Comparison of ENCODE assay signal across 23 mouse cellular contexts in the genomic region with DNA sequence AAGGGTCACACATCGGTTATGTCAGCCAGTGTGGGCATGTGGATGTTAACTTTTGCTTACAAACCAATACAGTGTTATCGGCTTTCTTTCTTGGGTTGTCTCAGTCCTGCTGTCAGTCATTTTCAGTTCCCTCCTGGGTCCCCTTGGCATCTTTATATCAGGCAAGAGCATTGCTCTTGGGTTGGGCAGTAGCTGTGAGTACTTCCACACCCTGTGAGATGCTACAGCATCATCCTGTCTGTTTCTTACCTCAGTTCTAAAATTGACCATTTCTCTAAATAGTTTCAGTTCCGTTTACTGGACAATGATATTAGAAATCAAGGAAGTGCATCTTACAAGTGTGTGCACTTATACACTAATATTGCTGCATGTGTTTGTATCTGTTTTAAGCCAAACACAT.
DNase-seq lines count a peak whose midpoint lies in the region; ATAC-seq and TF ChIP-seq lines count a peak whose summit lies in the region.
"Had no signal": no experiment of that assay in that cellular context is flagged by ENCODE, and none has a peak within 500 bp of the region (broad histone marks: within the 10 kb centered on the region; RNA-seq: fewer than 3 reads in every experiment).

No protein-coding gene starts in this region.

- TF ChIP-seq CTCF in liver, adult 2 months (IDR thresholded peaks at IDR 0.05; ENCODE audit: low read depth, low read length) = no peak
- no peak for TF ChIP-seq CTCF in liver, postnatal 0 days (IDR thresholded peaks at IDR 0.05; ENCODE audit: low read depth)
- TF ChIP-seq CTCF in E14TG2a.4 (conservative IDR thresholded peaks at IDR 0.05; ENCODE audit: low read length) = no peak

- H3K4me2 ChIP-seq in liver, postnatal 0 days (ENCODE audit: low read depth, low read length) = no peak overlapping the region
- H3K4me2 ChIP-seq: forebrain, embryonic 12.5 days; hindbrain, embryonic 13.5 days; limb, embryonic 12.5 days; liver, embryonic 12.5 days had no signal

- no peaks in the 10 kb centered on the region for H3K27me3 ChIP-seq in liver, adult 2 months (ENCODE audit: control insufficient read depth, insufficient read depth, low read length)
- no peaks in the 10 kb centered on the region for H3K27me3 ChIP-seq in liver, postnatal 0 days (ENCODE audit: insufficient read depth, low read length)
- no peaks in the 10 kb centered on the region for H3K27me3 ChIP-seq in E14TG2a.4 (ENCODE audit: insufficient read depth, low read length)
- no peaks in the 10 kb centered on the region for H3K27me3 ChIP-seq in limb, embryonic 10.5 days (ENCODE audit: low read depth, poor library complexity, severe bottlenecking)
- H3K27me3 ChIP-seq: forebrain, embryonic 12.5 days; hindbrain, embryonic 13.5 days; limb, embryonic 12.5 days; liver, embryonic 12.5 days; megakaryocyte, embryonic 14.5 days had no signal

- TF ChIP-seq POLR2A in liver, adult 2 months (IDR thresholded peaks at IDR 0.05; ENCODE audit: extremely low read depth, insufficient read depth, low read length) = no peak

- ATAC-seq in liver, postnatal 0 days = no peak
- ATAC-seq in granulocyte monocyte progenitor cell, adult 5-6 weeks (replicated peaks; ENCODE audit: poor library complexity, severe bottlenecking) = peak; percentile 87
- ATAC-seq: inflammation-experienced regulatory T-cells, adult 6 months had no signal

- H3K4me1 ChIP-seq in liver, adult 2 months (ENCODE audit: control insufficient read depth, insufficient read depth, low read length) = no peaks in the 10 kb centered on the region
- no peaks in the 10 kb centered on the region; the same call in 1 of the 2 replicates for H3K4me1 ChIP-seq in liver, postnatal 0 days (ENCODE audit: insufficient read depth)
- peaks cover 27% of the 10 kb centered on the region for H3K4me1 ChIP-seq in E14TG2a.4 (replicated peaks; ENCODE audit: low read depth, low read length)
- no peaks in the 10 kb centered on the region for H3K4me1 ChIP-seq in limb, embryonic 10.5 days

- H3K4me3 ChIP-seq in liver, adult 2 months (ENCODE audit: insufficient read depth, low read depth, low read length) = no peak overlapping the region
- no peak overlapping the region for H3K4me3 ChIP-seq in liver, postnatal 0 days (ENCODE audit: low read depth, low read length)
- H3K4me3 ChIP-seq in E14TG2a.4 (replicated peaks; ENCODE audit: low read length) = peak overlapping the region; percentile 24; the same call in 1 of the 2 replicates
- H3K4me3 ChIP-seq in limb, embryonic 10.5 days = no peak overlapping the region
- H3K4me3 ChIP-seq: forebrain, embryonic 12.5 days; hindbrain, embryonic 13.5 days; limb, embryonic 12.5 days; liver, embryonic 12.5 days; megakaryocyte, embryonic 14.5 days had no signal

- no peak for TF ChIP-seq EP300 in liver, postnatal 0 days (IDR thresholded peaks at IDR 0.05; ENCODE audit: low read depth)

- H3K27ac ChIP-seq in liver, adult 2 months (replicated peaks; ENCODE audit: insufficient read depth, low read depth, low read length) = no peak overlapping the region
- no peak overlapping the region for H3K27ac ChIP-seq in liver, postnatal 0 days (ENCODE audit: low read depth)
- no peak overlapping the region for H3K27ac ChIP-seq in limb, embryonic 10.5 days
- H3K27ac ChIP-seq: forebrain, embryonic 12.5 days; hindbrain, embryonic 13.5 days; limb, embryonic 12.5 days; liver, embryonic 12.5 days had no signal

- no peaks in the 10 kb centered on the region for H3K79me2 ChIP-seq in liver, adult 2 months (ENCODE audit: control insufficient read depth, insufficient read depth, low read length)

- no peaks in the 10 kb centered on the region for H3K9me3 ChIP-seq in liver, postnatal 0 days (ENCODE audit: low read length)
- H3K9me3 ChIP-seq in E14TG2a.4 (ENCODE audit: low read length) = no peaks in the 10 kb centered on the region
- no peaks in the 10 kb centered on the region for H3K9me3 ChIP-seq in limb, embryonic 10.5 days (replicated peaks)
- H3K9me3 ChIP-seq: forebrain, embryonic 12.5 days; hindbrain, embryonic 13.5 days; limb, embryonic 12.5 days; liver, embryonic 12.5 days; megakaryocyte, embryonic 14.5 days had no signal

- peak; percentile 17 for DNase-seq in liver, adult 2 months (ENCODE audit: extremely low read depth, low read depth, low spot score)
- no peak for DNase-seq in liver, postnatal 0 days
- no peak for DNase-seq in limb, embryonic 10.5 days (ENCODE audit: low spot score)
- DNase-seq in spleen, postnatal 36 days (ENCODE audit: low spot score in 2 of 2) = no peak
- DNase-seq in kidney, postnatal 10 days = no peak
- DNase-seq: adrenal gland, adult 8-10 months; cerebellum, adult 11-12 months; cerebellum, postnatal 10 days; gastrocnemius, postnatal 25 days; heart, postnatal 36 days; kidney, adult 8-10 months; kidney, postnatal 14 days; lung, adult 2 months; lung, postnatal 14 days; right cerebral cortex, postnatal 14 days had no signal

- H3K36me3 ChIP-seq in liver, adult 2 months (ENCODE audit: control insufficient read depth, insufficient read depth, low read length) = no peaks in the 10 kb centered on the region
- H3K36me3 ChIP-seq in liver, postnatal 0 days (replicated peaks; ENCODE audit: insufficient read depth, low read length) = no peaks in the 10 kb centered on the region
- no peaks in the 10 kb centered on the region for H3K36me3 ChIP-seq in E14TG2a.4 (ENCODE audit: insufficient read depth, low read length)
- no peaks in the 10 kb centered on the region for H3K36me3 ChIP-seq in limb, embryonic 10.5 days
- H3K36me3 ChIP-seq: forebrain, embryonic 12.5 days; hindbrain, embryonic 13.5 days; limb, embryonic 12.5 days; liver, embryonic 12.5 days had no signal

- WGBS in liver, adult 2 months = 86% methylated on average over 3 of the region's 3 CpGs
- 81% methylated on average over 3 of the region's 3 CpGs for WGBS in liver, postnatal 0 days (ENCODE audit: insufficient replicate concordance)
- WGBS in limb, embryonic 10.5 days = 97% methylated on average over 3 of the region's 3 CpGs

- no peak overlapping the region for H3K9ac ChIP-seq in liver, adult 2 months (ENCODE audit: low read depth, low read length)
- H3K9ac ChIP-seq in liver, postnatal 0 days (replicated peaks) = no peak overlapping the region
- H3K9ac ChIP-seq: forebrain, embryonic 12.5 days; hindbrain, embryonic 13.5 days; limb, embryonic 12.5 days; liver, embryonic 12.5 days had no signal
